ENCODE assay signal across 27 mouse cellular contexts in the genomic region with DNA sequence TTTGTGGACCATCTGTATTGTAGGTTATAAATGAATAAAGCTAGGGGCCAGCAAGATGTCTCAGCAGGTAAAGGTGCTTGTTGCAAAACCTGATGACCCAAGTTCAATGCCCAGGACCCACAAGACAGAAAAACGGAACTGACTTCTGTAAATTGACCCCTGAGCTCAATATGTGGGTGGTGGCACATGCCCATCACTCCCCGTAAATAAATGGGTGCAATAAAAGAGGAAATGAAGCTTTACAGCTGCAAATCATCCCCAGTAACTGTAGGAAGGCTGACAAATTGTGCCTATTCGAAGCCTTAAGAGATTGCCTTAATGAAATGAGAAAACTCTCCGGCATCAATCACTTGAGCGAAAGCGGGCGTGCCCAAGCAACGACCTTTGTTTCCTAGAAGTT. TPM values are rescaled to one million over a fixed set of nuclear protein-coding genes. Genes with fewer than 3 reads are reported as not detected.
"Had no signal": no experiment of that assay in that cellular context is flagged by ENCODE, and none has a peak within 500 bp of the region (broad histone marks: within the 10 kb centered on the region; RNA-seq: fewer than 3 reads in every experiment).

No protein-coding gene starts in this region.

- ATAC-seq: hindbrain, postnatal 0 days; intestine, embryonic 15.5 days; intestine, postnatal 0 days; liver, embryonic 12.5 days had no signal

- H3K4me3 ChIP-seq: gastrocnemius, adult 2 months; heart, adult 2 months; heart, embryonic 13.5 days; heart, embryonic 15.5 days; hindbrain, embryonic 13.5 days; hindbrain, embryonic 15.5 days; intestine, embryonic 15.5 days; limb, embryonic 13.5 days; limb, embryonic 15.5 days; liver, embryonic 12.5 days had no signal

- DNase-seq: gastrocnemius, adult 2 months; gastrocnemius, postnatal 10 days; gastrocnemius, postnatal 25 days; heart, adult 11 months; heart, adult 2 months; heart, postnatal 14 days; heart, postnatal 36 days; kidney, adult 18-20 months; kidney, adult 8-10 months; kidney, postnatal 14 days; kidney, postnatal 36 days; layer of hippocampus, adult 9-11 months; layer of hippocampus, postnatal 36 days; left cerebral cortex, postnatal 4 days had no signal

- H3K27me3 ChIP-seq: heart, embryonic 15.5 days; hindbrain, embryonic 13.5 days; hindbrain, embryonic 15.5 days; intestine, embryonic 15.5 days; limb, embryonic 15.5 days; liver, embryonic 12.5 days had no signal

- H3K9ac ChIP-seq: heart, embryonic 13.5 days; heart, embryonic 15.5 days; hindbrain, embryonic 13.5 days; hindbrain, embryonic 15.5 days; intestine, embryonic 15.5 days; limb, embryonic 13.5 days; limb, embryonic 15.5 days; liver, embryonic 12.5 days had no signal

- H3K27ac ChIP-seq: gastrocnemius, adult 2 months; heart, adult 2 months; heart, embryonic 13.5 days; heart, embryonic 15.5 days; hindbrain, embryonic 13.5 days; hindbrain, embryonic 15.5 days; hindbrain, postnatal 0 days; intestine, embryonic 15.5 days; kidney, postnatal 0 days; limb, embryonic 13.5 days; limb, embryonic 15.5 days; liver, embryonic 12.5 days had no signal

- H3K36me3 ChIP-seq: heart, embryonic 13.5 days; heart, embryonic 15.5 days; hindbrain, embryonic 13.5 days; hindbrain, embryonic 15.5 days; intestine, embryonic 15.5 days; limb, embryonic 13.5 days; limb, embryonic 15.5 days; liver, embryonic 12.5 days had no signal

- H3K9me3 ChIP-seq: heart, embryonic 13.5 days; heart, embryonic 15.5 days; hindbrain, embryonic 13.5 days; hindbrain, embryonic 15.5 days; intestine, embryonic 15.5 days; limb, embryonic 13.5 days; limb, embryonic 15.5 days; liver, embryonic 12.5 days had no signal

- H3K4me2 ChIP-seq: heart, embryonic 11.5 days; heart, embryonic 13.5 days; heart, embryonic 15.5 days; hindbrain, embryonic 13.5 days; hindbrain, embryonic 15.5 days; intestine, embryonic 15.5 days; limb, embryonic 13.5 days; limb, embryonic 15.5 days; liver, embryonic 12.5 days had no signal

- H3K4me1 ChIP-seq: heart, embryonic 13.5 days; heart, embryonic 15.5 days; hindbrain, embryonic 13.5 days; hindbrain, embryonic 15.5 days; intestine, embryonic 15.5 days; limb, embryonic 13.5 days; limb, embryonic 15.5 days; liver, embryonic 12.5 days had no signal

RNA-seq across cellular contexts. Expression of gene Xpnpep2, which starts 11.9 kb away (rescaled TPM):
- total RNA-seq: liver, adult 2 months had no signal
- polyA plus RNA-seq: liver, adult 2 months had no signal
